Mouse (Mus musculus): ENCODE data around the gene Fem1a.

DNA sequence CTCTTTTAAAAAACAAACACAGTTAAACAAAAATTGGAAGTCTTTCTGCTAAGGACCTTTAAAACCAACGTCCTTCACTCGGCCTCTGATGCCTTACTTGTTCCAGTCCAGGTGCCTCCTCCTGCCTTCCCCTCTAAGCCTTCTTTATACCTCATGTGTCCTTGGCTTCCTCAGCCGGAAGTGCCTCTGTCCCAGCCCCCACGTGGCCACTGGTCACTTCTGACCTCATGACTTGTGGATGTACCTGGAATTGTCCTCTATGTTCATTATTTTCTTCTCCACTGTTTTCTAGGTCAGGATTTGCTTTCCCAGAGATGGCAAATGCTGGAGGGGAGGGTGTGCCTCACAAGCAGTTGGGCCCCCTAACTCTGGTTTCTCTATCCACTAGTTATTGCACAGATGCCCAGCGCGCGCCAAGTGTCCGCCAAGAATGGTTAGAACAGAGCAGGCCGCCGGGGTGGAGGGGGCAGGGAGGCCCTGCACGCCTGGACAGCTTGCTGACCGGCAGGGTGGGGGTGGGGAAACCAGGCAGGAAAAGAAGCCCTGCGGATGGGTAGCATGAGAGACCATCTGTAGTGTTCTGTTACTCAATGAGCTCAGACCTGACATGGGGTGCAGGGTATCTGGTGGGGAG, 45.9 kb downstream of the Fem1a start:
- no peak for TF ChIP-seq CTCF (IDR thresholded peaks at IDR 0.05; ENCODE audit: low read depth)
- no peak for TF ChIP-seq EP300 (IDR thresholded peaks at IDR 0.05; ENCODE audit: low read depth)
